Mouse (Mus musculus) retina, embryonic 14.5 days (tissue): ENCODE data around the gene Znrf4.
"Not testable (repeated sequence)": the region's sequence is repeated elsewhere in the genome, so short reads cannot be mapped to it uniquely, and the experiment has no call there.

ENCODE experiments used
- DNase-seq: peaks from one replicate; pipeline ENCODE4 v3.0.0-alpha.2; 2015; ENCODE audit warnings: low spot score

Znrf4 gene

DNA sequence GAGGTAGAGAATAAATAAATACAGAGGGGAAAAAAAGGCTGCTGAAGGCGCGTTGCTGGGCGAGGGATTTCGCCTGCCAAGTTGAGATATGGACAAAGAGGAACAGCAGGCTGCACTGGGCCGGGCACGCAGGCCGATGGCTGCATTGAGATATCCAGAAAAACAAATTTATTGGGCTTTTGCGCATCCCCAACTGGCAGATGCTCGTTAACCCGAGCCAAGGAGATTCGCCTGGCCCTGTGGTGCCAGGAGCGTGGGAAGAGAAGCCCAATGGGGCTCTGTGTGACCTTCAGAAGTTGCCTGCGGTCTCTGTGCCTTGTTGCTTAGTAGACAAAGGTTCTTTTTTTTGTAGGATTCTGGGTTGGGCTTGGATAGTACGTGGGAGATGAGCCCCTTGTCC is 24.0 kb upstream of the Znrf4 start:
- no peak for DNase-seq

DNA sequence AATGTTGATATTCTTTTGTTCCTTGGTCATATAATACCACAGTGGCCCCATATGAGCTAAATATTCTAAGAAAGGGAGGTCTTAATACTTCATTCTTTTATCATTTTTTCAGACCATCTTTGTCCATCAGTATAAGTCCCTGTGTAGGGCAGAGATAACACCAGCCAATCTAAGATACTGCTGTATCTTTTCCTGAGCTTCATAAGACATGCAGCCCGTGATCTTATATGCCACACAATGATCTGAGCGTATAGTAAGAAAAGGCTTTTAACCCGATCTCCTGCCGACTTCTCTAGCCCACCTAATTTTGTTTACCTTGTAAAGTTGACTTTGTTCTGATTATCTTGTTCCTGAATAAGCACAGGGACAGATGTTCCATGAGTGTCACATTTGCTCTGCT is 12.7 kb upstream of the Znrf4 start:
- DNase-seq, result no peak

DNA sequence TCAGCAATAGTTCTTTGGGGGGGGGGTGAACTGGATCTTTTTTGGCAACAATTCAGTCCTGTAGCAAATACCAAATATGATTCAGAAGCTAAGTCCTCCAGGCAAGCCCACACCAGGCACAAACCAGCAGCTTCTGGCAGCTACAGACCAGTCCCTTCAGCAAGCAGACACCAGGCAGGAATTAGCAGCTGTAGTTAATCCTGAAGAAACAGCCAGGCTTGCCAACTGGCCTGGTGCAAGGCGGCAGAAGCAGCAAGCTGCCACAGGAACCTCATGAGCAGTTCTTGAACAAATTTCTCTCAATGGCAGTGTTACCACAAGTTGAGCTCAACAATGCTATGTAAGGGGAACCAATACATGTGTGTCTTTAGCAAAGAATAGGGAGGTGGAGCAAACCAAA is 10.5 kb upstream of the Znrf4 start:
- no peak for DNase-seq

DNA sequence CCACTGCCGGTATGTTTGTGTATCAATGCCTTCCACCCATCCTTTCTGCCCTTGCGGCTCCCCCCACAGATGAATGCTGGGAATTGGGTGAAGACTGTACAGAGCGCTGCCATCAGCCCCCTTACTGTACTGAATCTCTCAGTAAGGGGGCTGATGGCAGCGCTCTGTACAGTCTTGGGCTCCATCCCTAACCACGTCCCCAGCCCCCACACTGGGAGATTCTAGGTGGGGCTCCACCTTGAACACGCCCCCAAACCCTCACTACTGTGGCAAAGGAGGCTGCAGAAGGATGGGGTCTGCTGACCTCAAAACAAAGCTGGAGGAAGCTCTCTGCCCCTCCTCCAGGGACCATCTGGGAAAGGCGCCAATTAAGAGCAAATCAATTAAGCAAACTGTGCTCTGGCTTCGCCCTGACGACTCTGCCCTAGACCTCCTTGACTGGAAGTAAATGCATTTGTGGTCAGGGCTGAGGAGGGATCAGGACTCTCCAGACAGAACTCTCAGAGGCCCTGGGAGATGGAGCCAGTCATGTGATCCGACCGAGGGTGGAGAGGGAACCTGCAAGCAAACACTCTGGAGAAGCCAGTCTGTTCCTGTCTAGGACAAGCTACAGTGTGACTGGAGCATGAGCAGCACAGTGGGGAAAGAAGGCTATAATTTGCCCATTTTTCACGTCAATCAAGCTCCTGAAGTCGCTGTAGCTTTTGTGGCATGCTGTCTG is 3.6 kb upstream of the Znrf4 start:
- DNase-seq, result peak; percentile 86

DNA sequence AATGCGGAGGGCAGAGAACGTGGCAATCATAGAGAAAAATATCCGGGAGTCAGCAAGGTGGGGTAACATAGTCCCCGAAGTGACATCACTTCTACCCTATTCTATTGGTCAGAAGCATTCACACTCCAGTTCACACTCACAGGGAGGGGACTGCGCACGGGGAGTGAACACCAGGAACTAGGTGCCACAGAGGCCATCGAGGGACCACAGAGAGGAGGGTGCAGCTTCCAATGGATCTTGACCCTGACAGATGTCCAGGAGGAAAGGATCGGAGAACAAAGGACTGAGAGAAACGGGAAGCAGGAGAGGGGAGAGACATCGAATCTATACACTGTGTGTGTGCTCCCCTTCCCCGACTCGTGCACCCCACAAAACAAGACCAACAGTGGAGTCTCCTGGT is 2.7 kb upstream of the Znrf4 start:
- DNase-seq, result peak; percentile 58

DNA sequence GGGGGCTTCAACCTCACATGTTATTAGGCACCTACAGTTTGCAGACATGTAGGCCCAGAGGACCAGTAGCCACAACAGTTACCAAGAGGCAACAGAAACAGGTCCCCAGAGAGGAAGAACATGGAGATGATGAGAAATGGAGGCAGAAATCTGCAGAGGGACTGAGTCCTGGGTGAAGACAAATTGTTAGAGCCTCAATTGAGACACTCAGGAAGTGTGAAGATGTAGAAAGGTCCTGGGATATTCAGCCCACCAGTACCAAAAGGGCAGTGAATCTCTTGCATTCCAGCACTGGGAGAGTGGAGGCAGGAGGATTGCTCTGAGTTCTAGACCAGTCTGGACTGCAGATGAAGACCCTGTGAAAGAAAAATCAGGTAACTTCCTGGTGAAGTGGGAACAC is 2.1 kb upstream of the Znrf4 start:
- no peak for DNase-seq

DNA sequence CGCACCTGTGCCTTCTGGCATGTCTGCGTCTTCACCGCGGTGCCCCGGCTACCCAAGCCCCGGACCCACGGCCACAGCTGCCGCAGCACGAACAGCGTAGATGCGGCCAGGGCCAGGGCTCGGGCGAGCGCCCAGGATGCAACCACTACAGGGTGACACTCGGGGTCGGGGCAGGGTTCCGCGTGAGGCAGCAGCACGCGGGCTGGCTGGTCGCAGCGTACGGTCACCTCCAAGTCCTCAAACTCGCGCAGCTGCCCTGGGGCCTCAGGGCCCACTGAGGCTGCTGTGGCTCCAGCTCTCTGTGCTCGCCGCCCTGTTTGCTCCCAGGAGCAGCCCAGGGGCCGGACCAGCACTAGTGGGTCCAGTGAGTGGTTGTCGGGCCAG is 532 bp downstream of the Znrf4 start:
- no peak for DNase-seq

DNA sequence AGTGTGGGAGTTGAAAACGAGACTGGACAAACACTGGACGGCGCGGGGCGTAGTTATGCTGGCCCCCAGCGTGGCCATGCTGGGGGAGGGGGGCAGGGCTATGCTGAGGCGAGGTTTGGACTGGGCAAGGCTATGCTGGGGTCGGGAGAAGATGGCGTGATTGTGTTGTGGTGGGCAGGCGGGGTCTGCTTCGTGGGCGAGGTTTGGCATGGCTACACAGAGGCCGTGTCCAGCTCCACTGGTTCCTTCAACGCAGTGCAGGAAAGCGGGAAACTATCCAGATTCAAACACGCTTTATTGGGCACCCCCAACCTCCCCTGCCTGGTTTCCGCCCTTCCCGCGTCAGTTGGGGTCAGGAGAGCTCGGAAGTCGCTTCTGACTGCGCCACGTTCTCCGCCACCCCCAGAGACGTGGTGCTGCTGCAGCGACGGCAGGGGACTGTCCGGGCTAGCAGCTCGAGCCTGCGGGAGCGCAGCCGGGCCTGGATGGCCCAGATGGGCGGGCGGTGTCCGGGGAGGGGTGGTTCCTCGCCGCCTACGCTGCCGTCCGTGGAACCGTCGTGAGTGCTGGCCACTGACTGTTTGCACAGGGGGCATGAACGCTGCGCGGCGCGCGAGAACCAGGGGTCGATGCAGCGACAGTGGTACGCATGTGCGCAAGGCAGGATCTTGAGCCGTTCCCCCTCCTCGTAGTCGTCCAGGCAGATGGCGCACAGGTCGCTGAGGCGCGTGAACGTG is 1.1 kb downstream of the Znrf4 start:
- DNase-seq, result peak; percentile 59

DNA sequence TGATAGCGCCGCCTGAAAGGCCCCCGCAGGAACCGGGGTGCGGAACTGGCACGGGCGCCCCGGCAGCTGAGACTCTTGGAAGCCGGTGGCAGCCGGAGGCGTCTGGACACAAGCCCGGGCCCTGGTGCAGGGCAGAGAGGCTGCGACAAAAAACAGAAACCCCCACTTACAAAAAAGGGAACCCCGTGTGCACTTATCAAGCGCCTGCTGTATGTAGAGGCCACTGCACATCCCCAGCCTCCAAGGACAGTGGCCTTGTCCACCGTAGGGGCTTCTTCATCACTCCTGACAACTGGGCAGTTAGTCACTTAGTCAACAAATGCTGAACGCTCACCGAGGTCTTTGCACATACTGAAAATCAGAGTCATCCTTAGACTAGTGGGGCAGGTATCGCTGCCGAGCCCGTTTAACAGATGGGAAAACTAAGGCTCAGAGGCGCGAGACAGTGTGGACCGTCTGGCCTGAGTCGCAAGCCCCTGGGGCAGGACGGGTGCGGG is 1.7 kb downstream of the Znrf4 start:
- DNase-seq, result no peak

DNA sequence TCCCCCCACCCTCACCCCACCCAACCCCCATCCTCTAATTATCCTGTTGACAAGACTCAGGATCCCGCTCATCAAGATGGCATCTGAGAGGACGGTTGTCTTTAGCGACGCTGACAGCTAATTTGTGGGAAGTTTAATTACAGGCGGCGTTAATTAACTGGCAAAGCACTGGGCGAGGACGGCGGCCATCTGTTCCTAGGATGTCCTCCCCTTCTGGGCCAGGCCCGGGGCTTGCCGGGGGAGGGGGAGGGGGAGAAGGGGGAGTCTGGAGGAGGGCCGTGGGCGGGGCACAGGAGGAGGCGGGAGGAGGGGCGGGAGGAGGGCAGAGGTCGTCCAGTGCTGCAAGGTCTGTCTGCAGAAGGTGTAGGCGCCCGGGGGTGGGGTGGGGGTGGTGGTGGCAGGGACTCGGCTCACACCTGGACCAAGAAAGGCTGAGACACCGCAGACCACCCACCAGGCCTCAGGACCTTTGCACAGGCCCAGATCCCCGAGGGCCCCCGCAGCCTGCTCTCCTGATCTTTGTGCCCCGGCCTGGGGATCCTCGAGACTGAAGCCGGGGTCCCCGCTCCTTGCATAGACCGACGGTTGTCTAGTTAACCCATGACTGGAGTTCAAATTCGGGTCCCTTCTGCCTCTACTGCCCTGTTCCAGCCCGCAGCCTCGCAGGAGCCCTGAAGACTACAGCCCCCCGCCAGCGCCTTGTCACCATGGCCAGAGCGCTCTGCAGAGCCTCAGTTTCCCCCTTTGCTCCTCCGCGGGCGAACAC is 2.3 kb downstream of the Znrf4 start:
- peak; percentile 88 for DNase-seq

DNA sequence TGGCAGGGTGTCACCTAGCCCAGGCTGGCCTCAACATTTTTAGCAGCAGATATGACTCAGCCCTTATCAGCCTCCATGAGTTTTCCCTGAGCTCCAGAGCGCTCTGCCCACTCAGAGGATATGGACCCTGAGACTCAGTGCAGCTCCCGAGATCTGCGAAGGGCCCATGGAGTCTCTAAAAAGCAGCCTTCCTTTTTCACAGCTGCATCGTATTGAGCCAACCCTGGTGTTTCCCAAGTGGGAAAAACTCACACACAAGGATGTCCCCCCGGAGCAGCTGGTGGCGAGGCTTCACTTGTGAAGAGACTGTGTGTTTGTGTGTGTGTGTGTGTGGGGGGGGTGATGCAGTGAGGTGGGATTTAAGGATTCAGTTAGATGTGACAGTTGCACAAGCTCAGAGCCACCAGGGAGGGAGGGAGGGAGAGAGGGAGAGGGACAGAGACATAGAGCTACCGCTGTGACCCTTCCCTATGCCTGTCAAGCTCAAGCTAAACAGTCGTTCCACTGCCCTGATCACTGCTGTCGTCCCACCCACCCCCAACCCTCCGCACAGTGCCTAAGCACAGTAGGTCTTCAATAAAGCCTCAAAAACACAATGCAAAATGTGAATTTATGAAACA is 3.1 kb downstream of the Znrf4 start:
- no peak for DNase-seq

DNA sequence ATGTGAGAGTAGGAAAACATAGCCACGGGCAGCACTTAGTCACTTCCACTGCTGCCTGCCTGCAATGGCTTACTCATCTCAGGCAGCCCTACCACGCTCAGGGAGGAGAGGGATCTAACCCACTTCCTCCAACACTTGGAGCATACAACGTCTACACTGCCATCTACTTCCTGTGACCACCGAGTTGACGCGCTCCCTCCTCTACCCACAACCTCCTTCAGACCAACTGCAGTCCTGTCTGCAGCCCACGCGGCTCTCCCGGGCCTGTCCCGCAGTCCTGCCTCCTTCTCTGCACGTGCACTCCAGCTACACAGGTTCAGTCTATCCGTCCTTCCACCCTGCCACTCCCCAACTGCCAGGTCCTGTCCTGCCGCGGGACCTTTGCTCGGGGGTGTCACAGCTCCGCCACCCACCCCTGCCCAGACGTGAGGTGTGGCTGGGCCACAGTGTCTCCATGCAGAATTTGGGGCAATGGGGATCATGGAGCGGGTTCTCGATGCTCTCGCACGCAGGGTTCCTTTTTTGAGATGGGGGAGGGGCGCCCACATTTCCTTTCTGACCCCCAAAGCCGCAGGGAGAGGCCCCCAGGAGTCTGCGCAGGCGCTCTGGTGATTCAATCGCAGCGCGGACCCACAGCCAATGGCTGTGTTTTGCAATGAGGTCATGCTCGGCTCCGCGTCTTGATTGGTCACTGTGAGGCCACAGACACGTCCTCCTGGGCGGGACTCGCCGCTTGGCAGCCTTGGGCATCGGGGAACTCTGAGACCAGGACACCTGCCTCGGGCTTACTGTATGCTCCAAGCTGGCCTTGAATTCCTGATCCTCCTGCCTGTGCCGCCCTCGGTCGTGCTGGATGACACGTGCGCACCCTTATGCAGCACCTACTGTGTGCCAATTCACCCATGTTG is 4.8 kb downstream of the Znrf4 start:
- peak; percentile 97 for DNase-seq

DNA sequence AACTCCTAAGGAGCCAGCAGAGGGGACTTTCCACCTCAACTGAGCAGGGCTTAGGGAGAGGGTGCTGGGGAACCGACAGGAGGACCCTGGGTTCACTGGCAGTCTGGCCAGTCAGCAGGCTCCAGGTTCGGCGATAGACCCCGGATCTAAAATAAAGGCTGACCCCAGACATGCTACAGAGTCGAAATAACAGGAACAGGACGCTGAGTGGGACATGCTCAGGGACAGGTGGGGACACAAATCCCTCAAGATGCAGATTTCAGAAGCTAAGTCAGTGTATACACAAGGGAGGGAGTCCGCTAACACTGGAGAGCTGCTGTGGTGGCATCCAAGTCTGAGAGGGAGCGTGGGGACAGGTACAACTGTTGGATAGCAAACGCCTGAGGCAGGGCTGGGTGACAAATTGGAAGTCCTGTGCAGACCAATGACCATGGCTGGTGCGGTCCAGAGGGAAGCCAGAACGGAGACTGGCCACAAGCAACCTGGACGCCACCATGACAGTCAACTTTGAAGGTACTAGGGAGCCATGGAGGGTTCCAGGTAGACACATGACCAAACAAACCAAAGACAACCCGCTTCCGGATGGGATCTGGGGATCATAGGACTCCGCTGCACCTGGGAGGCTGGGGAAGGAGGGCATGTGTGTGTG is 5.7 kb downstream of the Znrf4 start:
- DNase-seq, result no peak

DNA sequence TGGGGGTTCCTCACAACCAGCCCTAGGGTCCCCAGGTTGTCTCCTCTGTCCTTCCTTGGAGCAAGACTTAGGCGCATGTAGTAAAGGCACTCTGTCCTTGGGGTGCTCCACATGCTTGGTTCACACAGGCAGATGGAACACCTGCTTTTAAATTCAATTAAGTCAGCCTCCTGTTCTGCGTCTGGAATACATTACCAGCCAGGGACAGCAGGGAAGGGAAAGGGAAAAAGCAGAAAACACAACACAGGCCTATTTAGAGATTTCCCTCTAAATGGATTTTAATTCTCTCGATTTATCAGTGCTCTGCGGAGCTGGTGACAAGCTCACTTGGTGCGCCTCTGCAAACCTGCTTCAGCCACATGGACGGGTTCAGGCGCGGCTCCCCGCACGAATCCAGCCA is 6.8 kb downstream of the Znrf4 start:
- no peak for DNase-seq

DNA sequence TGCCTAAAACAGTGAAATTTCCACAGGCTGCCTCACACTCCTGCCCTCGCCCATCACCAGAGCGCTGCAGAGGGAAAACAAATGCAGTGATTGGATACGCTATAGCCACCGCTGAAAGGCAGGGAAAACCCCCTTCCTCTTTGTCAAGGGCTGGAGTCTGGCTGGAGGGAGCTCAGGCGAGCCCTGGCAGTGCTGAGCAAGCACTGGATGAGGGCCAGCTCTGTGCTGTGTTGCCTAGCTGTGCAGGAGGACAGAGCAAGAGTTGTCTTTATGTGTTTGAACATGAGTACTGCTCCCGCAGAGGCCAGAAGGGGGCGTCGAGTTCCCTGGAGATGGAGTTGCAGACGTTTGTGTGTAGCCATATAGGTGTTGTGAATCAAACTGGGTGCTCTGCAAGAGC is 9.7 kb downstream of the Znrf4 start:
- no peak for DNase-seq

DNA sequence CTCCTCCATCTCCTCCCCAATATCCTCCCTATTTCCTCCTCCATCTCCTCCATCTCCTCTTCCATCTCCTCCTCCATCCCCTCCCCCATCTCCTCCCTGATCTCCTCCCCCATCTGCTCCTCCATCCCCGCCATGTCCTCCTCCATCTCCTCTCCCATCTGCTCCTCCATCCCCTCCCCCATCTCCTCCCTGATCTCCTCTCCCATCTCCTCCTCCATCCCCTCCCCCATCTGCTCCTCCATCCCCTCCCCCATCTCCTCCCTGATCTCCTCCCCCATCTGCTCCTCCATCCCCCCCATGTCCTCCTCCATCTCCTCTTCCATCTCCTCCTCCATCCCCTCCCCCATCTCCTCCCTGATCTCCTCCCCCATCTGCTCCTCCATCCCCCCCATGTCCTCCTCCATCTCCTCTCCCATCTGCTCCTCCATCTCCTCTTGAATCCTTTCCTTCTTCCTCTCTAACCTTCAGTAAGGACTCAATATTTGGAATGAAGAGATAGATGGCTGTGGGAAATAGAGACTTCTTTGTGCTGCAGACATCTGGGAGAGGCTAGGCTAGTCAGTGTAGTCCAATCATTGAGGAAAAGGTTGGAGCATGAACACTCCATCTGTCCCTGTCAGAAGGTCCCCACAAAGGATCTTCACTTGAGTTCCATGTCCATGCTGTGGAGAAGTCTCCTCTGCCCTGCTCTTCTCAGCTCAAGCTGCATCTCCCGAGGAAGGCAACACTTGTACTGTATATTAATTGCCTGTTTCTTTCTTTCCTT is 10.4 kb downstream of the Znrf4 start:
- not testable (repeated sequence) for DNase-seq

DNA sequence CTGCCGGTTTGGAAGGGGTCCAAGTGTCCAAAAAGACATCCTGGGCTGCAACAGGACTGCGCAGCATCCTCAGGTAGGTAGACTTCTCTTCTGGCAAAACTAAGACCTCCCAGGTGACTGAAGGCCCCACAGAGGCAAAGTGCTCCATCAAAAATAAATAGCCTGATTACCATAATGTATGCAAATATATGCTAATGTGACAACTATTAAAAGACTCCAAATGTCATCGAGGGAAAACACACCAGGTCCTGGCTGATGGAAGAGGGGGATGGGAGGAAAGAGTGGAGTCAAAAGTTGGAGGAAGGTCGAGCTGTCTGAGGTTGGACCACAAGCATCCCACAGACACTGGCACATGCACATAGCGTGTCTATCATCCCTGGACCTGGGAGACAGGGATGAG is 13.0 kb downstream of the Znrf4 start:
- no peak for DNase-seq

DNA sequence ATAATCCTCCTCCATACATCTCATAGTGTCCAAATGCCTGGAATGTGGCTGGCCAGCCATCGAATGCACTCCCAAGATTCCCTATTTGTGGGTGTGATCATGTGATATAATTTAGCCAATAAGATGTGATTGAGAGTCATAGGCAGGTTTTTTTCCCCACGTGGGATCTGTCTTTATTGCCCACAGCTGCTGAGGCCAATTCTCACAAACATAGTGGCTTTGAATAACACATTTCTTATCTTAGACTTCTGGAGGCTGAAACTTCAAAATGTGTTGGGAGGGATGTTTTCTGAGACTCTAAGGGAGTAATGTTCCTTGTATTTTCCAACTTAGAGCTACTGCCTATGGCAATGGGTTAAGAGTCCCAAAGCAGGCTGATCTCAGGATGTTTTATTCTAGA is 17.8 kb downstream of the Znrf4 start:
- DNase-seq, result no peak

DNA sequence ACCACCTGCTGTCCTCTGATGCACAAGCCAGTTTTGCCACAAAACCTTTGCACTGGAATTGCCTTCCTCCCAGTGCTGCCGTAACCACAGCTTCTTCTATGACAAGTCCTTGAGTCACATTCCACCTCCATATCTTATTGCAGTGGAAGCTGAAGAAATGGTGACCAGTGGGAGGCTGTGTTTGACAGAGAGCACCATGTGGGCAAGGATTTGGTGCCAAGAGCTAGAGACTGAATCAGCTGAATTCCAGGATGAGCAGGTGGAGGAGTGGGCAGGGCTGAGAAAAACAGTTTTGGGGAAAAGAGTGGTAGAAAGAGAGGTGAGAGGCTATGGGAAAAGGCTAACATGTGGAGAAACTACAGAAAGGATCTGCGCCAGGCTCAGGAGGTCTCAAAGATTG is 18.4 kb downstream of the Znrf4 start:
- DNase-seq, result no peak
